Mouse (Mus musculus): ENCODE data around the gene Ddx39b. TPM values are rescaled to one million over a fixed set of nuclear protein-coding genes. Genes with fewer than 3 reads are reported as not detected.

Gene Ddx39b
- total RNA-seq, 2 experiments from 2014 or later: 85.3 to 103 TPM

GRCm38 (mm10) chr17:35255704-35256103, 14.2 kb downstream of the Ddx39b start:
- no peak for DNase-seq
- intact Hi-C loops (cut with DNase I; ENCODE audit: low total_unique reads): no loop called here

- intact Hi-C loops (cut with DNase I; ENCODE audit: low total_unique reads): no loop called here
- DNase-seq: no peak
Measured at GRCm38 (mm10) chr17:35257378-35257777, 15.8 kb downstream of the Ddx39b start.

- intact Hi-C loops (cut with DNase I; ENCODE audit: low total_unique reads): no loop called here
- peak; percentile 90 for DNase-seq
Measured at GRCm38 (mm10) chr17:35257824-35258491, 16.4 kb downstream of the Ddx39b start.

GRCm38 (mm10) chr17:35258492-35259478, 17.2 kb downstream of the Ddx39b start:
- intact Hi-C loops (cut with DNase I; ENCODE audit: low total_unique reads): no loop called here
- DNase-seq: no peak

- DNase-seq: no peak
Measured at GRCm38 (mm10) chr17:35259621-35260020, 18.1 kb downstream of the Ddx39b start.

GRCm38 (mm10) chr17:35261651-35262050, 20.1 kb downstream of the Ddx39b start:
- intact Hi-C loops (cut with DNase I; ENCODE audit: low total_unique reads): no loop called here
- no peak for DNase-seq

More at GRCm38 (mm10) chr17:35259621-35260020, 18.1 kb downstream of the Ddx39b start:
- intact Hi-C loops (cut with DNase I; ENCODE audit: low total_unique reads): no loop called here

DNA sequence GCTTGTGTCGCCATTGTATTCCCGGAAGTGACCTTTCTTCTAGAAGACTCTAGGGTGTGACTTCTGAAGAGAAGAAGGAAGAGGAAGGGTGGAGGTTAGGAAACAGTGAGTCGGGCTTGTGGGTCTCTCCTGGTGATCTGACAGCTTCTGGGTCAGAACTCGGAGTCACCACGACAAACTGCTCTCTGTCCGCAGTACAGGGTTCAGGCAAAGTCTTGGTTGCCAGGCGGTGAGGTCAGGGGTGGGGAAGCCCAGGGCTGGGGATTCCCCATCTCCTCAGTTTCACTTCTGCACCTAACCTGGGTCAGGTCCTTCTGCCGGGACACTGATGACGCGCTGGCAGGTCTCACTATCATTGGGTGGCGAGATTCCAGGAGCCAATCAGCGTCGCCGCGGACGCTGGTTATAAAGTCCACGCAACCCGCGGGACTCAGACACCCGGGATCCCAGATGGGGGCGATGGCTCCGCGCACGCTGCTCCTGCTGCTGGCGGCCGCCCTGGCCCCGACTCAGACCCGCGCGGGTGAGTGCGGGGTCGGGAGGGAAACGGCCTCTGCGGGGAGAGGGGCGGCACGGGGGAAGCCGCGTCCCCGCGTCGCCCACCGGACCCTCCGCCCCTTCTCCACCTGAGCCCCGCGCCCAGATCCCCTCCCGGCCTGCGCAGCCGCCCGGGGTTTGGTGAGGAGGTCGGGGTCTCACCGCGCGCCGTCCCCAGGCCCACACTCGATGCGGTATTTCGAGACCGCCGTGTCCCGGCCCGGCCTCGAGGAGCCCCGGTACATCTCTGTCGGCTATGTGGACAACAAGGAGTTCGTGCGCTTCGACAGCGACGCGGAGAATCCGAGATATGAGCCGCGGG, 21.3 kb downstream of the Ddx39b start, which contains the start of gene H2-D1:
H2-D1 (plus strand) TSS at position 67 of the 859 bp plus-strand sequence.
- intact Hi-C loops (cut with DNase I; ENCODE audit: low total_unique reads): no loop called here
- DNase-seq: peak; percentile 97

DNA sequence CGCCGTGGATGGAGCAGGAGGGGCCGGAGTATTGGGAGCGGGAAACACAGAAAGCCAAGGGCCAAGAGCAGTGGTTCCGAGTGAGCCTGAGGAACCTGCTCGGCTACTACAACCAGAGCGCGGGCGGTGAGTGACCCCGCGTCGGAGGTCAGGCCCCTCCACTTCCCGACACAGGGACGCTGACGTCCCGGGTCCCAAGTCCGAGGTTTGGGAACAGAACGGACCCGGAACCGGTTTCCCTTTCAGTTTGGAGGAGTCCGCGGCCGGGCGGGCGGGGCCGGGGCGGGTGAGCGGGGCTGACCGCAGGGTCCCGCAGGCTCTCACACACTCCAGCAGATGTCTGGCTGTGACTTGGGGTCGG, 22.0 kb downstream of the Ddx39b start:
- DNase-seq: no peak
- intact Hi-C loops (cut with DNase I; ENCODE audit: low total_unique reads): no loop called here

GRCm38 (mm10) chr17:35267399-35268086, 26.0 kb downstream of the Ddx39b start:
- DNase-seq: no peak
- intact Hi-C loops (cut with DNase I; ENCODE audit: low total_unique reads): loop anchor here (5.0 kb wide), 1 partner anchor 1310 kb away; the partner anchor contains the start of genes Rps18 and Vps52

DNA sequence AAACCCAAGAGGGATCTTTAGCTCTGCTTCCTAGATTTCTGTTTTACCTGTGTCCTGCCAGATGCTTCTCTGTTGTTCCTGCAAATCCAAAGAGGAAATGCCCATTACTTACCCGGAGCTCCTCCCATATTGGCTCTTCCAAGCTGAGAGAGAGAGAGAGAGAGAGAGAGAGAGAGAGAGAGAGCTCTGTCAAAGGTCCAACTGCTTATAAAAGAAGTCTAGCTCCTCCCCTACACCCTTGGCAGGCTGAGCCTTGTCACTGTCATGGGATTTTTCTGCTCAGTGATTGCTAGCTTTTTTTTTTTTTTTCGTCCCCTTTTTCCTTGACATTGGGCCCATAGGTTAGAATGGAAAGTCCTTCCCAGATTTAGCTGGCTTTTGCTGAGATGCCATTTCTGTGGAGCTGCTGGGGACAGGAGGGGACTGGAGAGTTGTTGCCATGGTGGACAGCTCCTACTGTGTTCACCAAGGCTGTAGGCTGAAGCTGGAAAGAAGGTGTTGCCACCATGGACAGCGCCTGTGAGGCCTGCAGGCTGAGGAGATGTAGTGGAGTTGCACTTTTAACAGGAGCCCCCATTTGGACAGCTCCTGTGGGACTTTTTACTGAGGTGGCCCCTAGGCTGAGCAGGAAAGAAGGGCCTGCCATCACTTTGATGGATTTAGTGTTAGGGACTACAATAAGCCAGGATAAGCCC, 28.3 kb downstream of the Ddx39b start:
- intact Hi-C loops (cut with DNase I; ENCODE audit: low total_unique reads): loop anchor here (2.0 to 5.0 kb wide), 3 partner anchors 1275 to 1312 kb away; partner anchors contain the start of genes Rps18 and Vps52

DNA sequence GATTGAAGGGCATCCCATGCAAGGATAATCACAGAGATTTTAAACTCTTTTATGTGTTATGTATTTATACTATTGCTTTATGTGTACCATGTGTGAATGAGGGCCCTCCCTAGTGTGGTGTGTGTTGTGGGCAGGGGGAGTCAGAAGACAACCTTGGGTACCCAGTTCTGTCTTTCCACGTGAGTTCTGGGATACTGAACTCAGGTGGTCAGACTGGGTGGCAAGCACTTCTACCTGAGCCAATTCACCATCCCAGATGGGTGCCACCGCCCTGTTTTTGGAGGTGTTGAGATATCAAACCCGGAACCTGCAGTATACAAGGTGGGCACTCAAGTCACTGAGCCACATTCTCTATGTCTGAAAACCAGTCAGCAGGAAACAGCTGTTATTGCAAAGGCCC, 30.7 kb downstream of the Ddx39b start:
- intact Hi-C loops (cut with DNase I; ENCODE audit: low total_unique reads): loop anchor here (5.0 kb wide), 1 partner anchor 1300 kb away; no protein-coding TSS in a partner anchor
- no peak for DNase-seq

More for the DNA sequence above, 28.3 kb downstream of the Ddx39b start:
- no peak for DNase-seq

- peak; percentile 82 for DNase-seq
- intact Hi-C loops (cut with DNase I; ENCODE audit: low total_unique reads): loop anchor here (5.0 kb wide), 1 partner anchor 1302 kb away; no protein-coding TSS in a partner anchor
Measured at GRCm38 (mm10) chr17:35274770-35275169, 33.2 kb downstream of the Ddx39b start.

DNA sequence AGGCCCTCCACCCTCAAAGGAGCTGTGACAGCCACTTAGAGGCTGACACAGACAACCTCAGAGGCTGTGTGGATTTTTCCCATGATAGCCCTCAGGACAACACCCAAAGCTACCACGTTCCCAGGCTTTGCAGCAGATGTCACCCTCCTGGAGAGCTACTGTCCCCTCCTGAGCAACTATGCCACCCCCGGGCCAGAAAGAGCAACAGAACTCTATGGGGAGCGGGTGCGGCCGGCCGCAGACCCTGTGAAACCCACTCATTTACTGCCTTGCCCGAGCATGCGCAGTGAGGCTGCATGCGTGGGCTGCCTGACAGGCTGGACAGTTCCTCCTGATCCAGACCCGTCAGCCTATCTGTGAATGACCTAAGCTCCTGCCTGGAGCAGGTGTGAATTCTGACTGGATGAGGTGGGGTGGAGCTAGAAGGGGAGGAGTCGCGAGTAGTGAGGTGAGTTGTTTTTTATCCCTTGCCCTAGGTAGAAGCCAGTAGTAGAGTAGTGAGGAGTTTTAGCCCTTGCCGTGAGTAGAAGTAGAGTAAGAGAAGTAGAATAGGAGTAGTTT, 34.8 kb downstream of the Ddx39b start:
- intact Hi-C loops (cut with DNase I; ENCODE audit: low total_unique reads): no loop called here
- DNase-seq: no peak

DNA sequence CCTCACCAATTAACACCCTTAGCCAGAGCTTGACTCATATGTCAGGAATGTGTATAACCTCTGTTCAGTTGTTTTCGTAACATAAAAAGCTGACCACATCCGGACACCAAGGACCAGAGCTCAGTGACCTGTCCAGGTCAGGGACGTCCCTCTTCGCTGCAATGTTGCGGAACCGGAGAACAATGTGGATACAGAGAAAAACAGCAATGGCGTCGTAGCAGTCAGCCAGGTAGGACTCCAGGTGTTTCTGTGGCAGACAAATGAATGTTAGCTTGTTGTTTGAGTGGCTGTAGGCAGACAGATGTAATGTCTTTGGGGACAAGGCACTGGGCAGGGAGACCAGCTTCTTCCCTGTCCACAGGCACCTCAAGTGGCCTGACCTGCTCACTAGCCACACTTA, 36.5 kb downstream of the Ddx39b start:
- intact Hi-C loops (cut with DNase I; ENCODE audit: low total_unique reads): loop anchor here (2.0 kb wide), 1 partner anchor 1317 kb away; no protein-coding TSS in a partner anchor
- DNase-seq: no peak

DNA sequence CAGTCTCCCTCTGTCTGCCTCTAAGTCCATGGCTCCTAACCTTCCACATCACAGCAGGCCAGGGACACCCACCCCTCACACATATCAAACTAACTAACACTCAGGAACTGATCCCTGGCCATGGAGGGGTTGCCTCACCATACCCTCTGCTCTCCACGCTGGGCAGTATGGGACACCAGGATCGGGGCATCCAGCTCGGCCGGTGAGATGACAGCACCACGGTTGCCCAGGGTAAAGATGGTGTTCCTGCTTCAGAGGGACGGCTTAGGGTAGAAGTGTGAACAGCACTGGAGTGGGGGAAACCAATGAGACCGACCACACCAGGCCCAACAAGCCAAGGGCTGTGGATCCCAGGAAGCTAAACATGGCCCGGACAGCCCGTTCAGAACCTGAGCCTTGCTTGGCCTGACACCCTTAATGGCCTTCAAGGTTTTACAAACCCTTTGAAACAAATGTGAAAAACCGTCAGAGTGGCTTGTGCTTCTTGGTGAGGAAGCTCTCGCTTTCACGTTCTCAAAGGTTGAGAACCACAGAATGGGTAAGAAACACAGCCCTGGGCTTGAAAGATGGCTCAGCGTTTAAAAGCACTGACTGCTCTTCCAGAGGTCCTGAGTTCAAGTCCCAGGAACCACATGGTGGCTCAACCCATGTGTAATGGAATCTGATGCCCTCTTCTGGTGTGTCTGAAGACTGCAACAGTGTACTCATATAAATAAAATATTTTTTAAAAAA, 37.6 kb downstream of the Ddx39b start:
- intact Hi-C loops (cut with DNase I; ENCODE audit: low total_unique reads): loop anchor here (2.0 kb wide), 1 partner anchor 1318 kb away; no protein-coding TSS in a partner anchor
- no peak for DNase-seq

DNA sequence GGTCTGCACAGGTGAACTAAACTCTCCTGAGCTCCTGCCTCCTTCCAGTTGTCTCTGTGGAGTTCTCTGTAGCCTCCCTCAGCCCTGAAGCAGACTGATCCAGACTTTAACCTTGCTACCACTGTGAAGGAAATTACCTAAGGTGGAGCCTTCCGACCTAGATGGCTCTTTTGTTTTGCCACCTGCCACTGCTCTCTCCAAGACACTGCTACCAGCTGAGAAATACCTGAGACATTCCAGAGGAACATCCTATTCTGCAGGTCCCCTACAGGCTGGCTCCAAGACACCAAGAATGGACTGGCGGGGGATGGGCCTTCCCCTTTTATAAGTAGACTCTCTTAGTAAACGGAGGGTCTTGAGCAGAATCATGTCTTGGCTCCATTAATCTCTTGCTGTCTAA, 38.7 kb downstream of the Ddx39b start:
- intact Hi-C loops (cut with DNase I; ENCODE audit: low total_unique reads): no loop called here
- DNase-seq: no peak

GRCm38 (mm10) chr17:35285431-35285830, 43.9 kb downstream of the Ddx39b start:
- no peak for DNase-seq
- intact Hi-C loops (cut with DNase I; ENCODE audit: low total_unique reads): no loop called here
